Mouse (Mus musculus): ENCODE measurements around the gene Fmo5. TPM values are rescaled to one million over a fixed set of nuclear protein-coding genes. Genes with fewer than 3 reads are reported as not detected.

The Fmo5 gene
- 0.70 and 0.97 TPM in 2 replicates for polyA plus RNA-seq (2012; rRNA removed)

GRCm38 (mm10) chr3:97628391-97629001 lies at the start of gene Fmo5:
Gene Fmo5 (plus strand): TSS chr3:97628804.

GRCm38 (mm10) chr3:97609845-97610410 lies 18.7 kb upstream of the Fmo5 start, which contains the start of gene Chd1l:
Gene Chd1l (minus strand): TSS chr3:97610203.

GRCm38 (mm10) chr3:97657655-97658411 lies 29.2 kb downstream of the Fmo5 start, which contains the start of gene Prkab2:
Gene Prkab2 (plus strand): TSS chr3:97658193.

GRCm38 (mm10) chr3:97674644-97675110 lies 46.1 kb downstream of the Fmo5 start, which contains the start of gene Gm17651:
Gene Gm17651 (minus strand): TSS chr3:97674694.

Other genes with a start within 250 kb of the Fmo5 start
- not detected in 2 replicates for gene Olfr1402, start 206.8 kb upstream of the Fmo5 start, polyA plus RNA-seq (2012; rRNA removed)
- 15.6 and 19.5 TPM in 2 replicates for gene Chd1l, start 18.6 kb upstream of the Fmo5 start, polyA plus RNA-seq (2012; rRNA removed)
- gene Prkab2, start 29.4 kb downstream of the Fmo5 start, polyA plus RNA-seq (2012; rRNA removed) = 11.1 and 14.8 TPM in 2 replicates
- not detected in 2 replicates for gene Gm17651, start 45.9 kb downstream of the Fmo5 start, polyA plus RNA-seq (2012; rRNA removed)

Measured in central nervous system, embryonic 11.5 days (tissue).